Mouse (Mus musculus) myocyte (in vitro differentiated cells): ENCODE measurements around the gene Bud31.
"Not testable (repeated sequence)": the region's sequence is repeated elsewhere in the genome, so short reads cannot be mapped to it uniquely, and the experiment has no call there.

Experiments used
- CEBPB ChIP-seq: IDR thresholded peaks from 2 replicates; pipeline ENCODE4 v1.6.1; 2011; ENCODE audit warnings: mild to moderate bottlenecking, moderate library complexity; ENCODE audit not compliant: poor library complexity, insufficient read depth, severe bottlenecking
- E2F4 ChIP-seq: IDR thresholded peaks from one replicate; pipeline ENCODE4 v1.6.1; 2011; ENCODE audit warnings: mild to moderate bottlenecking, control low read depth, moderate library complexity; ENCODE audit not compliant: insufficient read depth
- MAX ChIP-seq: IDR thresholded peaks from one replicate; pipeline ENCODE4 v1.6.1; 2011; ENCODE audit warnings: low read depth, mild to moderate bottlenecking, control low read depth
- POLR2A ChIP-seq: IDR thresholded peaks from one replicate; pipeline ENCODE4 v1.6.1; 2011; ENCODE audit warnings: low read depth, mild to moderate bottlenecking, control low read depth, moderate library complexity; ENCODE audit not compliant: insufficient read length
- POLR2AphosphoS2 ChIP-seq: IDR thresholded peaks from one replicate; pipeline ENCODE4 v1.6.1; 2011; ENCODE audit warnings: low read depth, control low read depth; ENCODE audit not compliant: insufficient read length
- SRF ChIP-seq: IDR thresholded peaks from one replicate; pipeline ENCODE4 v1.6.1; 2011; ENCODE audit warnings: low read depth; ENCODE audit not compliant: control insufficient read depth, insufficient read length
- TCF12 ChIP-seq: IDR thresholded peaks from one replicate; pipeline ENCODE4 v1.6.1; 2011; ENCODE audit warnings: mild to moderate bottlenecking, control low read depth; ENCODE audit not compliant: poor library complexity, insufficient read depth, severe bottlenecking

GRCm38 (mm10) chr5:145129773-145130172 lies 10.4 kb upstream of the Bud31 start:
- not testable (repeated sequence) for TF ChIP-seq POLR2A, TCF12, CEBPB, POLR2AphosphoS2, E2F4, MAX, SRF
